Mouse (Mus musculus) common myeloid progenitor, adult 5-6 weeks (primary cell): ENCODE measurements around the gene Cacna1a. TPM values are rescaled to one million over a fixed set of nuclear protein-coding genes. Genes with fewer than 3 reads are reported as not detected.
"Not testable (repeated sequence)": the region's sequence is repeated elsewhere in the genome, so short reads cannot be mapped to it uniquely, and the experiment has no call there.

Experiments used
- ATAC-seq: replicated peaks from 2 replicates; pipeline ENCODE4 v1.8.0; 2016; ENCODE audit warnings: low read depth, mild to moderate bottlenecking, moderate TSS enrichment, inconsistent platforms; ENCODE audit not compliant: poor library complexity, severe bottlenecking
- total RNA-seq: library from RNA; stranded (forward); fragments of 200-1000, 187-1606 nt; gene quantifications from 2 replicates; pipeline ENCODE4 v1.2.3, GENCODE M21; 2017

Gene Cacna1a
- total RNA-seq, 1 experiment from 2014 or later, result 0.18 TPM

DNA sequence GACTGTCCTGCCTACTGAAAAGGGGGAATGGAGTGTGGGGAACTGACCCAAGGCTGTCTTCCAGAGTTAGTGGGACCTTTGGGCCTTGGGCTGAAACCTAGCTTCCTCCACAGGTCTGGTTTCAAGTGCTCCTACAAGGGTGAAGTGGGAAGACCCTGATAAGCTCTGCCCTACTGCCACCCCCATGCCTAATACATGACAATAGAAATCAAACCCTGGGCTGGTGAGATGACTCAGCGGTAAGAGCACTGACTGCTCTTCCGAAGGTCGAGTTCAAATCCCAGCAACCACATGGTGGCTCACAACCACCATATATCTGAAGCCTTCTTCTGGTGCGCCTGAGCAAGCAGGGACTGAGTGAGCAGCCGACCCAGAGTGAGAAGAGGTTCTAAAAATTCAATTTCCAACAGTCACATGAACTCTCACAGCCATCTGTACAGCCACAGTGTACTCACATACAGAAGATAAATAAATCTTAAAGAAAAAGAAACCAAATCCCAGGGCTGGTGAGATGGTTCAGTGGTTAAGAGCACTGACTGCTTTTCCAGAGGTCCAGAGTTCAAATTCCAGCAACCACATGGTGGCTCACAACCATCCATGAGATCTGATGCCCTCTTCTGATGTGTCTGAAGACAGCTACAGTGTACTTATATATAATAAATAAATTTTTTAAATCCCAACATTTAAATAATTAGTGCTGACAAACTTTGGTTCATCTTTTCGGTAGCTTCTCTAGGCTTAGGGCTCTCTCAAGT, 280.7 kb downstream of the Cacna1a start:
- no peak for ATAC-seq

- not testable (repeated sequence) for ATAC-seq
Measured at GRCm38 (mm10) chr8:84670295-84671006, 282.2 kb downstream of the Cacna1a start.

GRCm38 (mm10) chr8:84677305-84677704, 289.1 kb downstream of the Cacna1a start:
- ATAC-seq, result no peak

GRCm38 (mm10) chr8:84681476-84681875, 293.2 kb downstream of the Cacna1a start:
- ATAC-seq, result no peak

GRCm38 (mm10) chr8:84682257-84682656, 294.0 kb downstream of the Cacna1a start:
- ATAC-seq, result peak; percentile 39; the same call in 1 of the 2 replicates

DNA sequence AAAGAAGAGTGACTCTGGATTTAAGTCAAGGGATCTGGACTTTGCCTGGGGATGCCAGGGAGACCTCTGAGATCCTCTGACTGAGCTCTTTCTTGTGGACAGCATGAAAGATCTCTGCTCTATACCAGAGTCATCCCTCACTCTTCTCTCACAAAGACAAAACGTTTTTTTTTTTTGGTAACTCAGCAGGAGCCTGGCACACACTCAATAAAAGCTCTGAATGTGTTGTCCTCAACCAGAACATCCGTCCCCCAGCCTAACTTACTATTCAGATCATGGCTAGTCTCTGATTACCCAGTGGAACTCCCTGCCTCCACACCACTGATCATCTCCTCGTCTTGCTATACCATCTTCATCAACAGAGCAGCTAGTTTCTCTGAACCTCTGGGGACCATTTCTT, 296.3 kb downstream of the Cacna1a start:
- ATAC-seq, result no peak

- ATAC-seq, result 0 out of 2 replicates have a peak, but pooled peaks have one; percentile 28
Measured at GRCm38 (mm10) chr8:84686191-84687002, 298.2 kb downstream of the Cacna1a start, which contains the start of gene Trmt1. Gene Trmt1, plus strand, starts transcription at chr8:84686307.

DNA sequence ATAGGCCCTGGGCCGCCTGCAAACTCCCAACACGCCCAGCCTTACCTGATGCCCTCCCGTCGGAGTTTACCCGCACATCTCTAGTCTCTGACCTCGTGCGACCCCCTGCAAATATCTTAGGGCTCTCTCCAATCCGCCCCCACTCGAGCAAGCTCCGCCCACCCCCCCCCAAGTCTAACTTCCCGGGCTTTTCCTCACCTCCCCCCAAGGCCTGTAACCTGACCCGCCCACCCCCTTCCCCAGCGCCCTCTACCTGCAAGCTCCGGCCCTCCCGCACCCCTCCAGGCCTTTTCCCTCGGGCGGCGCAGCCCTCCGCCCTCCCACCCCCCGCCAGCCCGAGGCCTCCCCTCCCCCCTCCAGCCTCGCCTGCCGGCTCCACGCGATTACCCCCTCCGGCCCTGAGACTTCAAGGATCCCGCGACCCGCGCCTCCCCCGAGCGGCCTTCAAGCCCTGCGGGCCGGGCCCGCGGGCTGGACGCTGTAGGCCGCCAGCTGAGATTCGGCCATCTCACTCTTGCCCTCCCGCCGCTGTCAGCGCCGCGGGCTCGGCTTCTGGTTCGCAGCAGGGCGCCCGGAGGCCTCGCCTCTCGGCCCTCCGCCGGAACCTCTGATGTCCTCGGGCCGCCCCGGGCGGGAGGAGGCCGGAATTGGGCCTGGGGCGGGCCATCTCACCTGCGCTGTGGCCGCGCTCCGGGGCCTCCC, 298.9 kb downstream of the Cacna1a start:
- ATAC-seq, result no peak

- peak; percentile 70 for ATAC-seq
Measured at GRCm38 (mm10) chr8:84687705-84688100, 299.5 kb downstream of the Cacna1a start, which contains the start of gene Nacc1. Gene Nacc1, minus strand, starts transcription at chr8:84687862.

DNA sequence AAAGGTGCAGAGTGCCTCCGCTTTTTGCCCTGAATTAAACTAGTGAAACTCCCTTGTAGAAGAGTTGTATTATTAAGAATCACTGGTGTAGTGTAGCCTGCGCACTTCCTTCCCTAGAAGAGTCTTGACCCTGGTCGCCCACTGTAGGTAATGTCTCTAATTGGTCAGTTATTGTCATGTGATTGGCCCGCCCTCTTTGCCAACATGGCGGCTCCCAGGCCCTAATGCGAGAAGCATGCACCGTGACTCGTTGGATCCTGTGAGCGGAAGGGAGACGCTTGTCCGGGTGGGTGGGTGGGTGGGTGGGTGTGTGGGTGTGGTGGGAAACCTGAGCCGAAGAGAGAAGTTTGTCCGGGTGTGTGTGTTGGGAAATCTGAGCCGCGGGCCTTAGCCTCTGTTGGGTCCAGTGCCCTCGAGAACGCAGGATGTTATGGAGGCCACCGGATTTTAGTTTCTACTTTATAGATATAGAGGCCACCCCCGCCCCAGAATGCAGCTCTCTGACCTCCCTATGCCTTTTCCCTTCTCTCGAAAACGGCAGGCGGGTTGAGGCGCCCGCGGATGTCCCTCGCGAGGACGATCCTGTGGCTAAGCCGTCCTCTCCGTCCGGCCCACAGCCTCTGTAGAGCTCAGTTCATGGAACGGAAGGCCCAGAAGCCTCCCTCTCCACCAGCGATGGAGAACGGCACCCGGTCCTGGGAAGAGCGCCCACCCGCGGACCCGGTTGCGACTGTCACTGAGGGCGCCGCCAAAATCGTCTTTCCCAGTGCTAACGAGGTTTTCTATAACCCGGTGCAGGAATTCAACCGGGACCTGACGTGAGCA, 301.1 kb downstream of the Cacna1a start:
- ATAC-seq, result peak; percentile 86

Other genes starting within 250 kb of the Cacna1a start
- gene Cc2d1a, start 240.5 kb upstream of the Cacna1a start, total RNA-seq, result 3.9 and 6.2 TPM in 2 replicates
- gene 4930432K21Rik, start 240.4 kb upstream of the Cacna1a start, total RNA-seq, result 1.3 and 1.7 TPM in 2 replicates
- gene Nanos3, start 203.2 kb upstream of the Cacna1a start, total RNA-seq, result not detected in 2 replicates
- 6.9 and 8.2 TPM in 2 replicates for gene Zswim4, start 151.4 kb upstream of the Cacna1a start, total RNA-seq
- 55.9 and 70.9 TPM in 2 replicates for gene D8Ertd738e, start 138.7 kb upstream of the Cacna1a start, total RNA-seq
- gene Mri1, start 131.1 kb upstream of the Cacna1a start, total RNA-seq, result 11.9 and 18.7 TPM in 2 replicates
- 9.1 and 9.8 TPM in 2 replicates for gene Ccdc130, start 118.1 kb upstream of the Cacna1a start, total RNA-seq